Mouse (Mus musculus): ENCODE measurements around the gene Tex52. TPM values are rescaled to one million over a fixed set of nuclear protein-coding genes. Genes with fewer than 3 reads are reported as not detected.
A peak's percentile ranks its signal among the peaks of the same experiment; 100 is the strongest.

The Tex52 gene
- total RNA-seq (2021), result 1 to 10 TPM; 1.9 to 2.7 TPM
- long read RNA-seq, result 0 reads

- DNase-seq (ENCODE audit: low spot score in 2 of 2), result peak; percentile 60 to 72
These were observed at the start of gene Tex52, which contains the start of gene Gm44596 for GRCm38 (mm10) chr6:128375192-128375591. Gene Tex52, plus strand, starts transcription at chr6:128375456. Gene Gm44596, plus strand, starts transcription at chr6:128375503.

- peak; percentile 49 to 82 for DNase-seq (ENCODE audit: low spot score in 2 of 2)
These were observed 40.7 kb upstream of the Tex52 start for GRCm38 (mm10) chr6:128334397-128335124.

GRCm38 (mm10) chr6:128337467-128337866 is 37.8 kb upstream of the Tex52 start:
- no peak for DNase-seq (ENCODE audit: low spot score in 2 of 2)

GRCm38 (mm10) chr6:128338876-128339275 is 36.4 kb upstream of the Tex52 start:
- no peak for DNase-seq (ENCODE audit: low spot score in 2 of 2)

DNA sequence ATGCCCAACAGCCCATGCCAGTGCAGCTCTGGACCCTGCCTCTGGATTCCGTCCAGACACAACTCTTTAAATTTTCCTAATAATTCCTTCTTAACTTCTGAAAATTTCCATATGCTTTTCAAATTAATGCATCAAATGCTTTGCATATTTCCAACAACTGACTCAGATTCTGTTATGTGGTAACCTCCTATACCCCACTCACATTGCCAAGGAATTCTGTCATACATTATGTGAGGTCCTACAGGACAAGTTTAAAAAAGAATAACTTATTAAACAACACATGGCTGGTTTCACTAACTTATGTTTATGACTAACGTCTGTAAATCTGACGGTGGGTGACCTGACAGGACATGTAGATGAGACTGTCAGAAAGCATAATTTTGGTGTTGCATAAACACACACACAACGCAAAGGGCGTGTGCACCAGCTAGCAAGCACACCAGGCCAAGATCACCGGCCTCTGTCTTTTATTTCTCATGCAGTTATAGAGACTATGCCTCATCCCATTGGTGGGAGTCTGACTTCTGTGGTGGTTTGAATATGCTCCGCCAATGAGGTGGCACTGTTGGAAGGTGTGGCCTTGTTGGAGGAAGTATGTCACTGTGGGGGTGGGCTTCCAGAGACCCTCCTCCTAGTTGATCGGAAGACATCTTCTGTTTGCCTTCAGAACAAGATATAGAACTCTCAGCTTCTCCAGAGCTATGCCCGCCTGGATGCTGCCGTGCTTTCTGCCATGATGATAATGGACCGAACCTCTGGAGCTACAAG is 33.1 kb upstream of the Tex52 start:
- no peak for DNase-seq (ENCODE audit: low spot score in 2 of 2)

DNA sequence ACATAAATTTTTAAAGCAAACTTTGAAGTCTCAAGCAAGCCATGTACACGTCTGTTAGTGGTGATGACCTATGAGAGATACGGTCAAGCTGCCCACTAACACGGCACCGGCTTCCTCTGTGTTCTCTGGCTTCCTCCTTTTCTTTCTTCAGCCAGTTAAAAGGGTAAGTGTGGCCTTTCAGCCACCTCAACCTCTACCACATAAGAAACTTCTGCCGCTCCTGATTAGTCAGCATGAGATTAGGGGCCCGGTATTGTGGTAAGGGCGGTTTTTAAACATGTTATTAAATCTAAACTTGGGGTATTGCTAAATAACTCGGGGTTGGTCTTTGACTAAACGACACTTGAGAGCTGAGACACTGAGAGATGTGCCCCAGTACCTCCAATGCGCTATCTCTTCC is 29.6 kb upstream of the Tex52 start:
- DNase-seq (ENCODE audit: low spot score in 2 of 2), result no peak

DNA sequence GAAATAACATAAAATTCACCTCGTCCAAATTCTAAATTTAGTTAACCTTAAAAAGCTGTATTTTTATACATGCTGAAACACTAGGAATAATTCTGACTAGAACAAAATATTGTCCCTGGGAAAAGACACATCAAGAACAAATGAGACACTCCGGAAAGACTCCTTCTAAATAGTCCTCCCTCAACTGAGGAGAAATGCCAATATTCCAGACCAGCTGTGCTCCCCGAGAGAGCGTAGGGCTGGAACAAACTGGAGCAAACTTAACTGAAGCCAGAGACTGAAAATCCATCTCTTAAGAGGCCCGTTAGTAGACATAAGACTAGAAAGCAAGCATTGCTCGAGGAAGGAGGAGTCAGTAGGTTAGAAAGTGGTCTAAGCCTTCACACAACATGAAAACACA is 28.5 kb upstream of the Tex52 start:
- DNase-seq (ENCODE audit: low spot score in 2 of 2), result peak in 1 of 2 experiments; percentile 58

DNA sequence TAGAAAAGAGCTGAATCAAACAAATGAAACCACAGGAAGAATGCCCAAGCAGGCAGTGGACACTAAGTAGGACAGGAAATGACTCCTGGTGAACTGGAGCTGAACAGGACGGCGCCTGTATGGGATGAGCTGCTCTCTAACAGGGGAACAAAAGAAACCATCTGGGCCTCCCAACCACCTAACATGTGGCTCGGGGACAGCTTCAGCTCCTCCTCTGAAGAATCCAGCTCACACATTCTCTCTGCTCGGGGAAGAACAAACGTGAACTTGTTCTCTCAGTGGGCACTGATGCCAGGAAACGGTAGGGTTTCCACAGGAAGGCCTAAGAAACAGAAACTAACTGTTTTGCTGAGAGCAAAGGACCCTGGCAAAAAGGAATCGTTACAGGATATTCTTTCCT is 25.5 kb upstream of the Tex52 start:
- DNase-seq (ENCODE audit: low spot score in 2 of 2), result peak in 1 of 2 experiments; percentile 48

GRCm38 (mm10) chr6:128354140-128354539 is 21.1 kb upstream of the Tex52 start:
- DNase-seq (ENCODE audit: low spot score in 2 of 2), result no peak

DNA sequence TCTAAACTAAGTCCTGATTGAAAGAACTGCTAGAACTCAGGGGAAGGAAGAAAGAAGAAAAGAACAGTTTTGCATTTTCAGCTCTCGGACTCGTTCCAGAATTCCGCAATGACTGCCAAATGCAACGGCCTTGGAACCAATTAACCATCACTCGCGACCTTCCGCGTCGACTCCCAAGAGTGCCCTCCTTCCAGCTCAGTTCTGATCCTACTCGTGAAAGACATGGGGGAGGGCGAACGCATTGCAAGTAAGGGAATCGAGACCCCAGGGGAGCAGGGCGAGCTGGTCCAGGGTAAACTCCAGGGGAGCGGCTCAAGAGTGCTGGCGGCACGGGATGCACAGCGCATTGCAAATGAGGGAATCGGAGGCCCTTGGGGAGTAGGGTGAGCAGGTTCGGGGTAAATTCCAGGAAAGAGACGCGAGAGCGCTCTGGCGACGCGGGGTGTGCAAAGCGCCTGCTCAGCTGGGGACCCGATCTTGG is 20.0 kb upstream of the Tex52 start:
- peak; percentile 42 to 68 for DNase-seq (ENCODE audit: low spot score in 2 of 2)

DNA sequence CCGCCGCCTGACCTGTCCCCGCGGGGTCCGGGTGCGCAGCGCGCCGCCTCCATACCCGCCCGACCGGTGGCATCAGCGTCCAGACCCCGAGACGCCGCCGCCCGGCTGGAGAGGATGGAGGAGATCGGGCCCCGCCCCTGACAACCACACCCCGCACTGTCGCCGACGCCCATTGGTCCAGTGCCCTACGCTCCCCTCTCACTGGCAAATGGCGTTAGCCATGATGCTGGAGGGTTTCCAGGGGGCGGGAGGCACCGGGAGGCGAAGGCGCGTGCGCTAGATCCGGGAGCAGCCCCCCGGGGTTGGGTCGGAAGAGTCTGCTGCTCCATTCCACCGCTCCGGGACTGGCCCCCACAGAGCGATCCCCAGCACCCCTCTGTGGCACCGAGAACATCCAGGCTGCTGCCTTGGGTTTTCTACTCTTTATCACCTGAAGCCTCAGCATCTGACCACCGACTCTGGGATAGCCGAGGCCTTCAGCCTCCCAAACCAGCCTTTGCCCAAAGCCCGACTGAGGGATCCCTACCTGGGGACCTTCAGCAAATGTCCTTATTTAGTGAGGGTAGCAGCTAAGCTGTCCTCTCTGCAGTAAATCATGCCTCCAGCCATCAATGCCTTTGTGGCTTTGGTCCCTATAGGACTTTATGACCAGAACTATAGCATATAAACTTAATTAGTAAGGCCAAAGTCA is 19.4 kb upstream of the Tex52 start, which contains the start of gene Tulp3:
Gene Tulp3 (minus strand): TSS at position 126 of the 691 bp plus-strand sequence.
- DNase-seq (ENCODE audit: low spot score in 2 of 2), result peak; percentile 96 to 98

GRCm38 (mm10) chr6:128358999-128359398 is 16.3 kb upstream of the Tex52 start:
- DNase-seq (ENCODE audit: low spot score in 2 of 2), result peak; percentile 51 to 88

- no peak for DNase-seq (ENCODE audit: low spot score in 2 of 2)
These were observed 13.4 kb upstream of the Tex52 start for GRCm38 (mm10) chr6:128361901-128362300.

GRCm38 (mm10) chr6:128362381-128363006 is 12.8 kb upstream of the Tex52 start, which contains the start of the genes Rhno1 and Foxm1:
Gene Rhno1, minus strand, starts transcription at chr6:128362911.
Gene Foxm1, plus strand, starts transcription at chr6:128362967.
- peak; percentile 58 to 82 for DNase-seq (ENCODE audit: low spot score in 2 of 2)

DNA sequence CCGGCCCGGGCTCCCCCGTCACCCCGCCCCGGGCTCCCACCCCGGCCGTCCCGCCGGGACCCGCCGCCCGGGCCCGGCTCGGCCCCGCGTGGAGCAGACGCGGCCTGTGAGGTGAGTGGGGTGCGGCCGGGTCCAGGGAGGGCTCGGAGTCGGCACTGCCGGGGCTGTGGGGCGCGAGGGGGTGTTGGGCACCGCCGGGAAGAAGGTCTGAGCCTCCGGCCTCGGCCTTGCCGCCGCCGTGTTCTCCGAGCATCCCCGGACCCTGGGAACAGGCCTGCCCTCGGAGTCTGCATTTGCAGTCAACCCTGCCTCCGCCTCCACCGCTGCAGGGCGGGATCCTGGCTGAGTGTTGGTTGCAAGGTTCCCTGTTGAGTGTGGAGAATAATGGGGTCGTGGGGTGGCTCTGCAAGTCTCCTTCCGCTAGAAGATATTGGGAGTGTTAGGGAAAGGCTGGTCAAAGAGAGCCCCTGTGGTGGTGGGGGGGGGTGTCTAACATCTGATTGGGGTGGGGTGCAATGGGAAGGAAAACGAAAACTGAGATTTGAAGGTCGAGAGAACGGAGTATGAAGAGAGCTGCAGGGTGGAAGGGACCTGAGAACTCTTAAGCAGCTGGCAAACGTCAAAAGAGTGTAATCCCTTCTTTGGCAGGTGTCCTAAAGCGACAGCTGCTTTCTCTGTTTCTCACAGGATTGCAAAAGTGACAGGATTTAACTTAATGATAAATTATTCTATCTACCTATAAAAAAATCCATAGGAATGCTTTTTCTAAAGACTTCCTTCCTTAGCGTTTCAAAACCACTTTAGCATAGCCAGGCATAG is 12.0 kb upstream of the Tex52 start:
- DNase-seq (ENCODE audit: low spot score in 2 of 2), result no peak

DNA sequence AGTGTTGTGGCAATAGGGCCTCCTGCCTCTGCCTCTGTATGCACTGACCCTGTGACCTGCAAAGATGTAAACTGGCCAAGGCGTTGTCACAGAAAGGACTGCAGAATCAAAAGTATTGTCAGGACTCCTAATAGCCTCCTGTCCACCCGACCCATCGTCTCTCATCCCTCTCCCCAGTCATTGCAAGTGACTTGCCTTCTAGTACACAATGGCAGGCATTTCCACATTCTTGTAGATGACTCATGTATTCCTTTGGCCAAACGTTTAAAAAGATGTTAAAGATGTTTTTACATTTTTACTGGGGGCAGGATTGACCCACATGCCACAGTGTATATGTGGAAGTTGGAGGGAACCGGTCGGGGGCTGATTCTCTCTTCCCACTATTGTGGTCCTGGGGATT is 10.5 kb upstream of the Tex52 start:
- no peak for DNase-seq (ENCODE audit: low spot score in 2 of 2)

GRCm38 (mm10) chr6:128366466-128366865 is 8.8 kb upstream of the Tex52 start:
- DNase-seq (ENCODE audit: low spot score in 2 of 2), result no peak

DNA sequence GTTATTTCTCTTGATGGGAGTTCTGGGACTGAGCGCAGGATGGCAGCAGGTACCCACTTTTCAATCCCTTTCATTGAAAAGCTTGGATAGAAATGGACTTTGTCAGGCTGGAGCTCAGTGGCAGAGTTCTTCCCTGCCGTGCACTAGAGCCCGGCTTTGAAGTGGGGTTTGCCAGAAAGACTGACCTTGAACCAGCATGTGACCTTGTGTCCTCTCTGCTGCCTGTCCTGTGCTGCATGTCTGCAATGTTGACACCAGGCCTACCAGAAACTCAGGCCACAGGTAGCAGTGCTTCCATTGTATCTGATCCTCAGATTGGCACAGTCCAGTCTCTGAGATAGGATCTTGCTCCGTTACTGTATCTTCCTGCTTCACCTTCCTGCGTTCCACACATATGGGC is 5.2 kb upstream of the Tex52 start:
- DNase-seq (ENCODE audit: low spot score in 2 of 2), result no peak

DNA sequence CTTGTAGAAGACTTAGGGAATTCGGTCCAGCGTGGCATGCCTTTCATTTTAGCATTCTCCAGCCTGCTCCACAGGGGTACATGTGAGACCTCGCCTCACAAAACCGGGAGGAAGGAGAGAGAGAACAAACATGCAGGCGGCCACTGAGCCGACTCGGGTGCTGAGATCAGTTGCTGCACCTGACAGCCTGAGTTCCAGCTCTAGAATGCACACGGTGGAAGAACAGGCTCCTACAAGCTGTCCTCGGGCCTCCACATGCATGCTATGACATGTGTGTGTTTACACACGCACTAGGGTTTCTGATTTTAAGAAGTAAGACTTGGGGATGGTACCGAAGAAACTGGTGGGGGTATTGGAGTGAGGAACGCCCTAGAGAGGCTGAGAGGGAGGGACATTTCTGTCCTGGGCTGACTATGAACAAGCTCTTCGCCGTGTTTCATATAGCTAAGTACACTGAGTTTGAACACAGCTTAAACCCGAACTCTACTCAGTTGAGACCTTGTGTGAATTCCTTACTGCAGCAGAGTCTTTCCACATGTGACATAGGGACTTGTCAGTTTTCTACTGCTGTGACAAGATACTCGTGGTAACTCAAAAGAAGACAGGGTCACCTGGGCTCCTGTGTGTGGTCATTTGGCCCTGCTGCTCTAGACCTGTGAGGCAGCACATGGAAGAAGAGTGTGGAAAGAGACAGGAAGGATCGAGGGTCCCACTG is 1.3 kb downstream of the Tex52 start:
- DNase-seq (ENCODE audit: low spot score in 2 of 2), result no peak

Data from layer of hippocampus, adult 18-20 months (tissue).